Mouse (Mus musculus) urinary bladder, adult 2 months (tissue): Measurements from ENCODE around the gene Olfr951. TPM values are rescaled to one million over a fixed set of nuclear protein-coding genes. Genes with fewer than 3 reads are reported as not detected.

Source experiments
- DNase-seq: peaks from one replicate; pipeline ENCODE4 v3.0.0; 2022; ENCODE audit warnings: low spot score
- polyA plus RNA-seq: library from polyadenylated mRNA; depleted of rRNA; stranded (reverse); fragments of >200 nt; gene quantifications from 2 replicates; pipeline ENCODE4 v1.2.3, GENCODE M21; 2012; rRNA removed

Olfr951 gene
- not detected in 2 replicates for polyA plus RNA-seq

- DNase-seq: no peak
Measured at GRCm38 (mm10) chr9:39387110-39387509, at the start of gene Olfr951. Gene Olfr951 (plus strand): TSS chr9:39387410.

- no peak for DNase-seq
Measured at GRCm38 (mm10) chr9:39427048-39427447, 39.8 kb downstream of the Olfr951 start, which contains the start of gene Olfr952. Gene Olfr952 (minus strand): TSS chr9:39427148.

Other genes starting within 250 kb of the Olfr951 start
- not detected in 2 replicates for gene Olfr943, start 221.1 kb upstream of the Olfr951 start, polyA plus RNA-seq
- not detected in 2 replicates for gene Olfr944, start 185.5 kb upstream of the Olfr951 start, polyA plus RNA-seq
- gene Olfr1537, start 137.4 kb upstream of the Olfr951 start, polyA plus RNA-seq: not detected in 2 replicates
- not detected in 2 replicates for gene Olfr945, start 110.6 kb upstream of the Olfr951 start, polyA plus RNA-seq
- not detected in 2 replicates for gene Olfr948, start 61.4 kb upstream of the Olfr951 start, polyA plus RNA-seq
- not detected in 2 replicates for gene Olfr952, start 39.7 kb downstream of the Olfr951 start, polyA plus RNA-seq
- gene Olfr954, start 69.3 kb downstream of the Olfr951 start, polyA plus RNA-seq: not detected in 2 replicates
- not detected in 2 replicates for gene Olfr955, start 84.5 kb downstream of the Olfr951 start, polyA plus RNA-seq
- not detected in 2 replicates for gene Olfr44, start 106.6 kb downstream of the Olfr951 start, polyA plus RNA-seq
- gene Olfr957, start 128.4 kb downstream of the Olfr951 start, polyA plus RNA-seq: not detected in 2 replicates
- gene Olfr958, start 166.6 kb downstream of the Olfr951 start, polyA plus RNA-seq: not detected in 2 replicates
- gene Olfr959, start 188.2 kb downstream of the Olfr951 start, polyA plus RNA-seq: not detected in 2 replicates
- gene AW551984, start 217.0 kb downstream of the Olfr951 start, polyA plus RNA-seq: 14.8 and 16.8 TPM in 2 replicates
- not detected in 2 replicates for gene Olfr148, start 223.2 kb downstream of the Olfr951 start, polyA plus RNA-seq
- not detected in 2 replicates for gene Olfr960, start 234.0 kb downstream of the Olfr951 start, polyA plus RNA-seq